Mouse (Mus musculus) heart, embryonic 11.5 days (tissue): ENCODE results near the gene Cmip. TPM values are rescaled to one million over a fixed set of nuclear protein-coding genes. Genes with fewer than 3 reads are reported as not detected.

Experiments
- ATAC-seq: fragments of 200-750 bp; cut with Nextera tagmentation; replicated peaks from 2 replicates; pipeline ENCODE4 v1.8.0; 2017; ENCODE audit warnings: moderate library complexity; ENCODE audit not compliant: insufficient number of reproducible peaks, low FRiP score, low TSS enrichment
- H3K27ac ChIP-seq: fragments of 300-500 bp; sonication (generic); 2 replicates; pipeline ENCODE4 v1.5.1; 2014; ENCODE audit warnings: mild to moderate bottlenecking, low read depth, low read length
- H3K27me3 ChIP-seq: fragments of 300-500 bp; sonication (generic); 2 replicates; pipeline ENCODE4 v1.6.1; 2014; ENCODE audit warnings: mild to moderate bottlenecking, low read length, mixed read lengths; ENCODE audit not compliant: control insufficient read depth, insufficient read depth
- H3K36me3 ChIP-seq: fragments of 300-500 bp; sonication (generic); 2 replicates; pipeline ENCODE4 v1.6.1; 2014; ENCODE audit warnings: mild to moderate bottlenecking, low read length, moderate library complexity, mixed read lengths; ENCODE audit not compliant: control insufficient read depth, insufficient read depth
- H3K4me1 ChIP-seq: fragments of 300-500 bp; sonication (generic); 2 replicates; pipeline ENCODE4 v1.6.1; 2014; ENCODE audit warnings: low read length; ENCODE audit not compliant: control insufficient read depth, insufficient read depth
- H3K4me2 ChIP-seq: fragments of 300-500 bp; sonication (generic); 2 replicates; pipeline ENCODE4 v1.6.1; 2014; ENCODE audit warnings: mild to moderate bottlenecking, moderate library complexity
- H3K4me3 ChIP-seq: fragments of 300-500 bp; sonication (generic); 2 replicates; pipeline ENCODE4 v1.5.1; 2014; ENCODE audit warnings: low read depth, low read length
- H3K9ac ChIP-seq: fragments of 300-500 bp; sonication (generic); 2 replicates; pipeline ENCODE4 v1.6.1; 2014; ENCODE audit warnings: mild to moderate bottlenecking, low read depth, low read length, moderate library complexity
- H3K9me3 ChIP-seq: fragments of 300-500 bp; sonication (generic); replicated peaks from 2 replicates; pipeline ENCODE4 v1.6.1; 2016; ENCODE audit warnings: low read length; ENCODE audit not compliant: control insufficient read depth
- WGBS: fragments of 180-500 bp; shearing (Covaris S2); extraction: QIAGEN DNeasy Blood & Tissue Kit; methylation state at CpG from one replicate; pipeline ENCODE4 v1.1.7; 2014; ENCODE audit not compliant: insufficient replicate concordance; 5-methylcytosine and 5-hydroxymethylcytosine counted together
- polyA plus RNA-seq: library from polyadenylated mRNA; unstranded; fragments of >200 nt; fragmentation: Nextera tagmentation; extraction: Ambion mirVana; gene quantifications from 2 replicates; pipeline ENCODE4 v1.2.1, GENCODE M21; 2014

The Cmip gene
- polyA plus RNA-seq, 1 experiment from 2014 or later: 8.6 TPM

DNA sequence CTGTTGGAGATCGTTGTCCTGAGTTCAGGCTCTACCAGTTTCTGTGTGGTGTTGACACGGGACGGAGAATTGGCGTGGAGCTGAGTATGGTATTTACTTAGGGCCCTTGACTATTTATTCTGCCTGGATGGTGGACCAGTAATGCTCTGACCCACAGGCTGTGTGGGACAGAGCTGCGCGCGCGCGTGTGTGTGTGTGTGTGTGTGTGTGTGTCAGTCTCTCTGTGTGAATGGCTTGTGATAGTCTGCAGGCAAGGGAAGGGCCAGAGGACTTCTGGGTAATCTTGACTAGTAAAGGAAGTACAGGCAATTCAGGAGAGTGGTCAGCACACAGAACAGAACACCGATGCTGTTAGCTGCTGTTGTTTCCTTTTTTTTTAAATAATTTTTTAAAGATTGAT lies 24.8 kb downstream of the Cmip start:
- H3K27ac ChIP-seq: peak overlapping the region; percentile 50; the same call in 1 of the 2 replicates

GRCm38 (mm10) chr8:117282141-117282950 lies 25.5 kb downstream of the Cmip start:
- H3K9ac ChIP-seq: no peak overlapping the region

More for the DNA sequence above, 24.8 kb downstream of the Cmip start:
- Histone ChIP-seq H3K4me1 (peaks cover 15% of the 10 kb centered on the region), H3K9me3 (no peaks in the 10 kb centered on the region), H3K4me3 (no peak overlapping the region), H3K27me3 (no peaks in the 10 kb centered on the region), H3K9ac (no peak overlapping the region), H3K4me2 (no peak overlapping the region; the same call in 1 of the 2 replicates), H3K36me3 (no peaks in the 10 kb centered on the region; the same call in 1 of the 2 replicates)
- WGBS: 82% methylated on average over 10 of the region's 10 CpGs
- no peak for ATAC-seq

DNA sequence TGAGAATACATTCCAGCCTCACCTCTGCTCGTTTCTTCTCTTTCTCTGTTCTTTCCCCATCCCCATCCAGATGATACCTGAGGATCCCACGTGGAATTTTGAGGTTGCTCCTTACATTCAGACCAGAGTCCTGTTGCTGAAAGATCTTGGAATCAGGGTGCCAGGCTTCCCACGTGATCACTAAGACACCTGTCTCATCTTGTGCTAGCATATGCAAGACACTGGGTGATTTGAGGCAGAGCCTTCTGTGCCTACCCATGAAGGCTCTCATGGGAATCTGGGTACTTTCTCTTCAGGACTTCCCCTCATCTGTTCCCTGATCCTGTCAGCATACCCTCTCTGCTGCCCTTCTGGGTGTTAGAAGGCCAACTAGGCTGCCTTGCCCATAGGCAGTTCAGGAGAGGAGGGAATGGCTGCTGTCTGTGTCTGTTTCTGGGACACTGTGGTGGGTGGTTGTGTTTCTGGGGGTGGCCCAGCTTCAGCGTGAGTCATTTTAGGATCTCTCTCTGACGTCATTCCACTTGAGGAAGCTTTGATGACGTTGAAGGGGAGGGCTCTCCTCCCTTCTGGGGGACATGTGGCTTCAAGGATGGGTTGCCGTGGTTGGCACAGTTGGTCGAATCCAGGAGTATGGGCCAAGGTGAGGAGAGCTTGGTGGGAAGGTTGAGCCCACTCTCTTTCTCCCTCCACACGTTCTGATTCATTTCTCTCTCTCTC lies 28.1 kb downstream of the Cmip start:
- Histone ChIP-seq H3K9me3 (no peaks in the 10 kb centered on the region), H3K36me3 (no peaks in the 10 kb centered on the region; the same call in 1 of the 2 replicates), H3K27me3 (no peaks in the 10 kb centered on the region), H3K4me2 (no peak overlapping the region), H3K4me3 (no peak overlapping the region), H3K27ac (no peak overlapping the region), H3K9ac (no peak overlapping the region), H3K4me1 (peaks cover 13% of the 10 kb centered on the region)
- ATAC-seq: no peak
- WGBS: 80% methylated on average over 9 of the region's 9 CpGs

More at GRCm38 (mm10) chr8:117282141-117282950, 25.5 kb downstream of the Cmip start:
- H3K27ac ChIP-seq: peak overlapping the region; percentile 51
- no peaks in the 10 kb centered on the region for H3K9me3 ChIP-seq
- no peak overlapping the region for H3K4me3 ChIP-seq
- H3K36me3 ChIP-seq: no peaks in the 10 kb centered on the region; the same call in 1 of the 2 replicates
- no peak for ATAC-seq
- H3K27me3 ChIP-seq: no peaks in the 10 kb centered on the region
- peaks cover 15% of the 10 kb centered on the region for H3K4me1 ChIP-seq
- peak overlapping the region; percentile 39; the same call in 1 of the 2 replicates for H3K4me2 ChIP-seq
- 59% methylated on average over 17 of the region's 17 CpGs for WGBS

DNA sequence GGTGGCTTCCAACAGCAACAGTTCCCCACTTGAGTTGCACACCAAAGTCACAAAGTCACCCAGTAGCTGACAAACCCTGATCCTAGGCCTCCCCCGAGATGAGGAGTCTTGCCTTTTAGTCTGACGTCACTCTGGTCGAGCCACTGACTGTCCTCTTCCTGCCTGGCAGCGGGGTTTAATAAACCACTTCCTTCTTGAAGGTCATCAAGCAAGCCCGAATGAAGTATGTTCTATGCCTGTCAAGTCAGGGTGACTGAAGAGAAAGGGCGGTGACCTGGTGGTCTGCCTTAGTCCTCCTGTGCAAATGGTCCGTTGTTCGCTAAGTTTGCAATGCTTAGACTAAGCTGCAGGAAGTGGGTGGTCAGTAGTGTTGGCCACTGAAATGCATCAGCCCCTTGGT lies 31.1 kb downstream of the Cmip start:
- ATAC-seq: no peak
- H3K9me3 ChIP-seq: no peaks in the 10 kb centered on the region
- no peak overlapping the region for H3K4me2 ChIP-seq
- no peak overlapping the region for H3K27ac ChIP-seq
- H3K9ac ChIP-seq: no peak overlapping the region
- 79% methylated on average over 8 of the region's 8 CpGs for WGBS
- H3K4me1 ChIP-seq: no peaks in the 10 kb centered on the region
- no peaks in the 10 kb centered on the region for H3K27me3 ChIP-seq
- no peaks in the 10 kb centered on the region; the same call in 1 of the 2 replicates for H3K36me3 ChIP-seq
- no peak overlapping the region for H3K4me3 ChIP-seq

DNA sequence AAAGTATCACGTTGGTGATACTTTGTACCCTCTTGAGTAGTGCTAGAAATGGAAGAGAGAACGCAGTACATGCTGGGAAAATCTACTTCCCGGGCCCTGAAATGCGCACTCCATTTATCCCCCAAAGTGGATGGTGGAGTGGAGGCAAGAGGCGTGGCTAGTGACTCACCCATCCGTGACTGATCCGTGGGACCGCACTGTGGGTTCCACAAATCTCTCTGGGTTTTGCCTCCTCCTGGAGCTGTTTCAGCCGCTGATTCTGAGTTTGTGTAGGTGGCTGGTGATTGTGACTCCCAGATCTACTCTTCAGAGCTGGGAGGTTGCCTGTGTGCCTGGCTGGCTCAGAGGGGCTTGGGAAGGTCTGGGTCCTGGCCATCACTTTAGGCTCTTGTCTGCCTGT lies 32.2 kb downstream of the Cmip start:
- ATAC-seq: no peak
- Histone ChIP-seq H3K4me2 (no peak overlapping the region), H3K36me3 (no peaks in the 10 kb centered on the region; the same call in 1 of the 2 replicates), H3K27me3 (no peaks in the 10 kb centered on the region), H3K9ac (no peak overlapping the region), H3K4me1 (no peaks in the 10 kb centered on the region), H3K27ac (no peak overlapping the region), H3K9me3 (no peaks in the 10 kb centered on the region), H3K4me3 (no peak overlapping the region)
- 89% methylated on average over 9 of the region's 9 CpGs for WGBS

- H3K4me2 ChIP-seq: no peak overlapping the region
- no peak for ATAC-seq
- no peaks in the 10 kb centered on the region for H3K27me3 ChIP-seq
- H3K27ac ChIP-seq: no peak overlapping the region
- H3K9ac ChIP-seq: no peak overlapping the region
- no peaks in the 10 kb centered on the region for H3K36me3 ChIP-seq
- no peaks in the 10 kb centered on the region for H3K9me3 ChIP-seq
- WGBS: 80% methylated on average over 7 of the region's 7 CpGs
- no peak overlapping the region for H3K4me3 ChIP-seq
- no peaks in the 10 kb centered on the region for H3K4me1 ChIP-seq
Measured at GRCm38 (mm10) chr8:117290506-117290905, 33.6 kb downstream of the Cmip start.

GRCm38 (mm10) chr8:117292262-117292661 lies 35.4 kb downstream of the Cmip start:
- H3K9me3 ChIP-seq: no peaks in the 10 kb centered on the region
- no peak overlapping the region for H3K4me2 ChIP-seq
- ATAC-seq: no peak
- H3K4me3 ChIP-seq: no peak overlapping the region
- 39% methylated on average over 8 of the region's 8 CpGs for WGBS
- no peak overlapping the region for H3K9ac ChIP-seq
- no peaks in the 10 kb centered on the region for H3K27me3 ChIP-seq
- no peak overlapping the region for H3K27ac ChIP-seq
- H3K4me1 ChIP-seq: no peaks in the 10 kb centered on the region
- H3K36me3 ChIP-seq: no peaks in the 10 kb centered on the region

DNA sequence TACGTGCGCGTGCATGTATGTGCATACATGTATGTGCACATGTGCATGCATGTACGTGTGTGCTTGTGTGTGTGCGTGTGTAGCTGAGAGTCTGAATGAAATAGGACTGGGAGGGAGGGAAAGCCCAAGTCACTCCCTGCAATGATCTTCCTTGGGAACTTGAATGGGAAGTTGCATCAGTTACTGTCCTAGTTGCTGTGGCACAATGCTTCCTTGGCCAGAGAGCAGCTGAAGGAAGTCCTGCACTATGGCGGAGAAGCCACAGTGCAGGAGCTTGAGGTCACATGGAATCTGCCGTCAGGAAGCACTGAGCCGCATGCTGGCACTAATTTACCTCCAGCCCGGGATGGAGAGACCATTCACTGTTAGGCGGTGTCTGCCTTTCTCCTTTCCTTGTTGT lies 37.9 kb downstream of the Cmip start:
- ATAC-seq: no peak
- no peak overlapping the region for H3K27ac ChIP-seq
- no peak overlapping the region for H3K9ac ChIP-seq
- WGBS: 82% methylated on average over 10 of the region's 10 CpGs
- H3K9me3 ChIP-seq: no peaks in the 10 kb centered on the region
- H3K4me2 ChIP-seq: no peak overlapping the region
- H3K4me1 ChIP-seq: peaks cover 16% of the 10 kb centered on the region
- H3K27me3 ChIP-seq: no peaks in the 10 kb centered on the region
- no peak overlapping the region for H3K4me3 ChIP-seq
- H3K36me3 ChIP-seq: no peaks in the 10 kb centered on the region
